In the genomic region with DNA sequence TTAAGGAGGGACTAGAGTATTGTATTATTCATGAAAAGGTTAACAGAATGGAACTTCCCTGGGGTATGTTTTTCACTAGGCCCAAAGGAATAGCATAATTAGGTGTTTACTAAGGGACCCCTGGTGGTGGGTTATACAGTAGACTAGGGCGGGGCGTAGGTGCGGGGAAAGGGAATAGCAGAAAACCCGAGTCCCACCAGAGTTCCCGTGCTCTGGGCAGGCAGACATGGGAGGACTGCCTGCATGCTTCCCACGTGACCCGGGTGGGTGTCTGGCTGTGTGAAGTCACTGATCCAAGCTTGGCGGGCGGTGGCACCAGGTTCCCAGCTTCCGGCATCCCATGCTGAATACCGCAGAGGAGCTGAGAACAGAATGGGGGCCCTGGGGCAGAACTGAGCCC, we compare ENCODE assay signal across 27 mouse cellular contexts. TPM values are rescaled to one million over a fixed set of nuclear protein-coding genes. Genes with fewer than 3 reads are reported as not detected.
DNase-seq lines count a peak whose midpoint lies in the region; ATAC-seq and TF ChIP-seq lines count a peak whose summit lies in the region.
"Had no signal": no experiment of that assay in that cellular context is flagged by ENCODE, and none has a peak within 500 bp of the region (broad histone marks: within the 10 kb centered on the region; RNA-seq: fewer than 3 reads in every experiment).

No protein-coding gene starts in this region.

- H3K36me3 ChIP-seq in E14TG2a.4 (ENCODE audit: insufficient read depth, low read length): no peaks in the 10 kb centered on the region
- H3K36me3 ChIP-seq: G1E had no signal

- H3K27me3 ChIP-seq in E14TG2a.4 (ENCODE audit: insufficient read depth, low read length): peaks cover 11% of the 10 kb centered on the region
- H3K27me3 ChIP-seq: CH12.LX had no signal

- H3K9me3 ChIP-seq in E14TG2a.4 (ENCODE audit: low read length): peaks cover 8% of the 10 kb centered on the region

- TF ChIP-seq CTCF in E14TG2a.4 (conservative IDR thresholded peaks at IDR 0.05; ENCODE audit: low read length): no peak

- ATAC-seq in inflammation-experienced regulatory T-cells, adult 6 months: no peak
- ATAC-seq: activated CD4-positive, CD25-positive, alpha-beta regulatory T cell, adult 4 months; CD4-positive, CD25-positive, alpha-beta regulatory T cell, adult 4 months; Patski had no signal

- peak overlapping the region; percentile 55 for H3K4me3 ChIP-seq in E14TG2a.4 (replicated peaks; ENCODE audit: low read length)

- peaks cover 29% of the 10 kb centered on the region for H3K4me1 ChIP-seq in E14TG2a.4 (replicated peaks; ENCODE audit: low read depth, low read length)

- peak; percentile 72 for DNase-seq in ES-CJ7 (ENCODE audit: low read depth, low spot score)
- DNase-seq in R1 (ENCODE audit: low read depth, low spot score): peak; percentile 74
- peak; percentile 78 for DNase-seq in ZHBTc4 (ENCODE audit: low read depth, low spot score)
- no peak for DNase-seq in cerebellum, adult 9-11 months
- DNase-seq in embryo, embryonic 11 days: no peak
- DNase-seq in layer of hippocampus, postnatal 25 days (ENCODE audit: extremely low spot score in 1 of 2, low spot score in 1 of 2): no peak
- DNase-seq: adrenal gland, adult 2 months; adrenal gland, adult 8-10 months; adrenal gland, postnatal 10 days; adrenal gland, postnatal 14 days; adrenal gland, postnatal 25 days; adrenal gland, postnatal 36 days; B cell, adult 2 months; cerebellum, adult 11 months; cerebellum, adult 18-20 months; cerebellum, adult 2 months; cerebellum, adult 8-10 months; cerebellum, adult 9-10 months had no signal

RNA-seq across cellular contexts. Expression of a gene that starts 36.1 kb away (rescaled TPM):
- polyA plus RNA-seq in inflammation-experienced regulatory T-cells, adult 6 months (2017; shearing (Covaris generic)): 10 to 100 TPM; 39.8 to 48.1 (median 42.4) TPM
- 100 to 1,000 TPM; 148 to 156 TPM for total RNA-seq in layer of hippocampus, postnatal 25 days (2021)

RNA-seq across cellular contexts. Expression of a gene that starts 49.4 kb away (rescaled TPM):
- not detected for polyA plus RNA-seq in inflammation-experienced regulatory T-cells, adult 6 months (2017; shearing (Covaris generic))
- total RNA-seq in layer of hippocampus, postnatal 25 days (2021): 100 to 1,000 TPM; 309 to 310 TPM
- total RNA-seq: MEL had no signal
- polyA plus RNA-seq: activated CD4-positive, CD25-positive, alpha-beta regulatory T cell, adult 4 months; C2C12; CD4-positive, CD25-positive, alpha-beta regulatory T cell, adult 4 months; G1E; Patski had no signal

Comparison
In these comparisons a context has a peak if more than half of its experiments do, and no peak if none do; other contexts are left out.
1. DNase-seq: peak in ES-CJ7 (single experiment), R1 (single experiment) and ZHBTc4 (single experiment); none in cerebellum, adult 9-11 months (single experiment), embryo, embryonic 11 days (single experiment) and layer of hippocampus, postnatal 25 days (0 of 2).